Mouse (Mus musculus) embryonic facial prominence, embryonic 10.5 days (tissue): ENCODE data around the gene Eps15l1. TPM values are rescaled to one million over a fixed set of nuclear protein-coding genes. Genes with fewer than 3 reads are reported as not detected.
A peak's percentile ranks its signal among the peaks of the same experiment; 100 is the strongest.

Experiments used
- DNase-seq: peaks from one replicate; pipeline ENCODE4 v3.0.0-alpha.2; 2017; ENCODE audit warnings: low spot score
- H3K27ac ChIP-seq: fragments of 300-500 bp; sonication (generic); replicated peaks from 2 replicates; pipeline ENCODE4 v1.5.1; 2016; ENCODE audit warnings: mild to moderate bottlenecking
- H3K27me3 ChIP-seq: fragments of 300-500 bp; sonication (generic); replicated peaks from 2 replicates; pipeline ENCODE4 v1.6.1; 2016; ENCODE audit warnings: low read depth, mild to moderate bottlenecking; ENCODE audit not compliant: poor library complexity, severe bottlenecking
- H3K36me3 ChIP-seq: fragments of 300-500 bp; sonication (generic); replicated peaks from 2 replicates; pipeline ENCODE4 v1.6.1; 2016; ENCODE audit warnings: mild to moderate bottlenecking, moderate library complexity
- H3K4me1 ChIP-seq: fragments of 300-500 bp; sonication (generic); 2 replicates; pipeline ENCODE4 v1.6.1; 2016
- H3K4me3 ChIP-seq: fragments of 300-500 bp; sonication (generic); 2 replicates; pipeline ENCODE4 v1.5.1; 2016; ENCODE audit warnings: mild to moderate bottlenecking, moderate library complexity
- H3K9me3 ChIP-seq: fragments of 300-500 bp; sonication (generic); 2 replicates; pipeline ENCODE4 v1.6.1; 2016; ENCODE audit warnings: mild to moderate bottlenecking
- WGBS: fragments of 180-500 bp; shearing (Covaris S2); methylation state at CpG from one replicate; pipeline ENCODE4 v1.1.7; 2016; 5-methylcytosine and 5-hydroxymethylcytosine counted together
- polyA plus RNA-seq: library from polyadenylated mRNA; unstranded; fragments of >200 nt; fragmentation: Nextera tagmentation; extraction: Ambion mirVana; gene quantifications from 2 replicates; pipeline ENCODE4 v1.2.1, GENCODE M21; 2016

The Eps15l1 gene
- polyA plus RNA-seq, 1 experiment from 2014 or later: 81.6 TPM

GRCm38 (mm10) chr8:72305210-72305905, 115.9 kb downstream of the Eps15l1 start, which contains the start of gene Gm10282:
TSS of gene Gm10282 (minus strand) at chr8:72305260.
- Histone ChIP-seq H3K27me3 (no peaks in the 10 kb centered on the region), H3K4me1 (no peaks in the 10 kb centered on the region), H3K36me3 (no peaks in the 10 kb centered on the region), H3K4me3 (no peak within 1 kb of the TSS), H3K27ac (no peak within 1 kb of the TSS), H3K9me3 (no peaks in the 10 kb centered on the region)
- DNase-seq: no peak
- 74% methylated on average over 16 of the region's 16 CpGs for WGBS

GRCm38 (mm10) chr8:72303633-72304032, 117.6 kb downstream of the Eps15l1 start:
- no peak overlapping the region for H3K27ac ChIP-seq
- no peak overlapping the region for H3K4me3 ChIP-seq
- H3K36me3 ChIP-seq: no peaks in the 10 kb centered on the region
- 68% methylated on average over 8 of the region's 8 CpGs for WGBS
- DNase-seq: no peak
- no peaks in the 10 kb centered on the region for H3K27me3 ChIP-seq
- no peaks in the 10 kb centered on the region for H3K4me1 ChIP-seq
- H3K9me3 ChIP-seq: no peaks in the 10 kb centered on the region

- no peaks in the 10 kb centered on the region for H3K9me3 ChIP-seq
- H3K4me3 ChIP-seq: no peak overlapping the region
- H3K4me1 ChIP-seq: no peaks in the 10 kb centered on the region
- no peaks in the 10 kb centered on the region for H3K27me3 ChIP-seq
- no peak for DNase-seq
- 66% methylated on average over 8 of the region's 8 CpGs for WGBS
- no peak overlapping the region for H3K27ac ChIP-seq
- H3K36me3 ChIP-seq: no peaks in the 10 kb centered on the region
Measured at GRCm38 (mm10) chr8:72302986-72303612, 118.2 kb downstream of the Eps15l1 start.

GRCm38 (mm10) chr8:72301497-72301896, 119.8 kb downstream of the Eps15l1 start:
- Histone ChIP-seq H3K9me3 (no peaks in the 10 kb centered on the region), H3K4me3 (no peak overlapping the region), H3K4me1 (no peaks in the 10 kb centered on the region), H3K27me3 (no peaks in the 10 kb centered on the region), H3K27ac (no peak overlapping the region), H3K36me3 (no peaks in the 10 kb centered on the region)
- no peak for DNase-seq
- WGBS: 86% methylated on average over 5 of the region's 5 CpGs

GRCm38 (mm10) chr8:72300654-72301400, 120.4 kb downstream of the Eps15l1 start:
- Histone ChIP-seq H3K9me3 (no peaks in the 10 kb centered on the region), H3K36me3 (no peaks in the 10 kb centered on the region), H3K27me3 (no peaks in the 10 kb centered on the region), H3K4me3 (no peak overlapping the region), H3K27ac (no peak overlapping the region), H3K4me1 (no peaks in the 10 kb centered on the region)
- WGBS: 78% methylated on average over 9 of the region's 9 CpGs
- no peak for DNase-seq

- Histone ChIP-seq H3K4me1 (no peaks in the 10 kb centered on the region), H3K9me3 (no peaks in the 10 kb centered on the region), H3K4me3 (no peak overlapping the region), H3K36me3 (no peaks in the 10 kb centered on the region), H3K27me3 (no peaks in the 10 kb centered on the region), H3K27ac (no peak overlapping the region)
- no peak for DNase-seq
- WGBS: 77% methylated on average over 1 of the region's 1 CpGs
Measured at GRCm38 (mm10) chr8:72298928-72299327, 122.3 kb downstream of the Eps15l1 start.

- WGBS: 92% methylated on average over 8 of the region's 8 CpGs
- no peaks in the 10 kb centered on the region for H3K9me3 ChIP-seq
- H3K27ac ChIP-seq: no peak overlapping the region
- no peaks in the 10 kb centered on the region for H3K27me3 ChIP-seq
- DNase-seq: no peak
- H3K4me3 ChIP-seq: no peak overlapping the region
- no peaks in the 10 kb centered on the region for H3K36me3 ChIP-seq
- H3K4me1 ChIP-seq: no peaks in the 10 kb centered on the region
Measured at GRCm38 (mm10) chr8:72296561-72296960, 124.7 kb downstream of the Eps15l1 start.

- no peak overlapping the region for H3K4me3 ChIP-seq
- no peaks in the 10 kb centered on the region for H3K27me3 ChIP-seq
- H3K9me3 ChIP-seq: no peaks in the 10 kb centered on the region
- 62% methylated on average over 8 of the region's 8 CpGs for WGBS
- no peak overlapping the region for H3K27ac ChIP-seq
- H3K4me1 ChIP-seq: no peaks in the 10 kb centered on the region
- H3K36me3 ChIP-seq: no peaks in the 10 kb centered on the region
- peak; percentile 12 for DNase-seq
Measured at GRCm38 (mm10) chr8:72295679-72296078, 125.6 kb downstream of the Eps15l1 start.

GRCm38 (mm10) chr8:72295125-72295524, 126.1 kb downstream of the Eps15l1 start:
- no peak for DNase-seq
- Histone ChIP-seq H3K4me1 (no peaks in the 10 kb centered on the region), H3K9me3 (no peaks in the 10 kb centered on the region), H3K36me3 (no peaks in the 10 kb centered on the region), H3K4me3 (no peak overlapping the region), H3K27me3 (no peaks in the 10 kb centered on the region), H3K27ac (no peak overlapping the region)
- WGBS: 78% methylated on average over 3 of the region's 3 CpGs

GRCm38 (mm10) chr8:72293309-72293708, 128.0 kb downstream of the Eps15l1 start:
- H3K36me3 ChIP-seq: no peaks in the 10 kb centered on the region
- DNase-seq: no peak
- H3K4me3 ChIP-seq: no peak overlapping the region
- H3K9me3 ChIP-seq: no peaks in the 10 kb centered on the region
- H3K27me3 ChIP-seq: no peaks in the 10 kb centered on the region
- H3K27ac ChIP-seq: no peak overlapping the region
- no peaks in the 10 kb centered on the region for H3K4me1 ChIP-seq

GRCm38 (mm10) chr8:72291104-72291503, 130.2 kb downstream of the Eps15l1 start:
- H3K4me3 ChIP-seq: no peak overlapping the region
- H3K27ac ChIP-seq: no peak overlapping the region
- H3K36me3 ChIP-seq: no peaks in the 10 kb centered on the region
- H3K9me3 ChIP-seq: no peaks in the 10 kb centered on the region
- DNase-seq: no peak
- H3K4me1 ChIP-seq: no peaks in the 10 kb centered on the region
- H3K27me3 ChIP-seq: no peaks in the 10 kb centered on the region
- 76% methylated on average over 2 of the region's 2 CpGs for WGBS
